Mouse (Mus musculus): ENCODE measurements around the gene Sh3gl2. TPM values are rescaled to one million over a fixed set of nuclear protein-coding genes. Genes with fewer than 3 reads are reported as not detected.

Gene Sh3gl2
- polyA plus RNA-seq, 1 experiment from 2014 or later: 0.03 TPM

DNA sequence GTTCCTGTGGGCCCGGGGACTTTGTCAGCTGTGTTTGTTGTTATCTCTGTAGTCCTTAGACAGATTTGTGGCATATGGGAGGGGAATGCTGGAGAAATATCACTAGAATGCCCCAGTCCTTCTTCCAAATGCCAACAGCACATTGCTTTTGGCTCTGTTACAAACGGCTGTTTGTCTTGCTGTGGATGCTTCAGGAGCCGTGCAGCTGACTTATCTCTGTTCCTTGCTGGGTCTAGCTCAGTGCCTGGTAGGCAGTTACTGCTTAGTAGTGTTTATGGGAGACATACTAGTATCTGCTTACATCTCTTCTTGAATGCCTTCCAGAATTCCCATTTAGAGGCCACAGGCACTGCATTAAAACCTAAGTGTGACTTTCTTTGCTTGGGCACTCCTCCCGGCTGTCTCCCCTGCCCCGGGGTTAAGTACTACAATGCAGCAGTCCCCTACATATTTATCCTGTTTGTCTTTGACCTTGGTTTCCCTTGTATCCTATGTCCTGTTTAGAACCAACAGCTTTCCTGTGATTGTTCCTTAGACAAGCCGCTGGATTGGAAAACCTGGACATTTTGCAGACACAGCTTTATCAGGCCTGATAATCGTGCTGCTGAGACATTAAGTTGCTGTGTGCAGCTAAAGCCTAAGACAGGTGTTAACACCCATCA is 101.1 kb downstream of the Sh3gl2 start:
- TF ChIP-seq CTCF (IDR thresholded peaks at IDR 0.05): no peak
- ChIA-PET POLR2A (no interaction called here), CTCF (no interaction called here)
- ATAC-seq (no peak), DNase-seq (ENCODE audit: low read depth, low spot score) (no peak)
- in situ Hi-C loops (cut with MboI; ENCODE audit: low pct_unique_long_range_greater_than_20kb): no loop called here
- peaks cover 7% of the 10 kb centered on the region for H3K27me3 ChIP-seq

DNA sequence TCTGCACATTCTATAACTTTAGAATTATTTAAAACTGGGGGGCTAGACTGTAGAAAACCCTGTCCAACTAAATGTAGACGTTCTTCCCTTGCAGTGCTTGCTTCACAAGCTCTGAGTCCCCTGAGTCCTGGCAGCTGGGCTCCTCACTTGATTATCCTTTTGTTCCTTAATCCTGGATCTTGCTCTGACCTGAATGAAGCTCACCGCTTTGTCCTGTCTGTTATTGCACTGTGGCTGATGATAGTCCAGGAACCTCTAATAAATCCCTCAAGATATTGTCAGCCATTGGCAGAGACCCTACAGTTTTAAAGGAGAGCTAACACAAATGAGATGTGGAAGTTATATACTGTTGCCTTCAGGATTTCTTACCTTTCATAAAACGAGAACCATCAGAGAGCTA is 114.2 kb downstream of the Sh3gl2 start:
- DNase-seq (ENCODE audit: low read depth, low spot score) (no peak), ATAC-seq (no peak)
- CTCF ChIA-PET: interaction anchor here (1.4 kb wide), 1 partner anchor 10 kb away, joined by 4 read pairs; no protein-coding TSS in a partner anchor
- TF ChIP-seq CTCF (IDR thresholded peaks at IDR 0.05): no peak
- H3K27me3 ChIP-seq: peaks cover 3% of the 10 kb centered on the region
- in situ Hi-C loops (cut with MboI; ENCODE audit: low pct_unique_long_range_greater_than_20kb): no loop called here
- POLR2A ChIA-PET: no interaction called here

DNA sequence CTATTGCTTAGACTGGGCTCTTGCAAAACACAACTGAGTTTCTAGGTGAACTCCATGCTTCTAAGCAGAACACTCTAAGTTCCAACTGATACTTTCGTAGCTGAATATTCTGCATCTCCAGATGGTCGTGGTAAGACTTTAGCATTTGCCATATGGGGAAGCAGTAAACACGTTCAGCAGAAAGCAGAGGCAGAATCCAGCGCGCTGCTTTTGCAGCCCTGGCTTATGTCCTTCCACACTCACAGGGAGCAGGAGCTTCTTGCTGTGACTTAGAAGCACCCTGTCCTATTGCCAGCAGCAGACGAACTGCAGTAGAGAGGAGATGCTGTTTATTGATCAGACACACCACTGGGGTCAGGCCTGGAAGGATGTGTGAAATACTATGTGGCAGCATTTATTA is 120.5 kb downstream of the Sh3gl2 start:
- in situ Hi-C loops (cut with MboI; ENCODE audit: low pct_unique_long_range_greater_than_20kb): no loop called here
- peaks cover 3% of the 10 kb centered on the region for H3K27me3 ChIP-seq
- DNase-seq (ENCODE audit: low read depth, low spot score) (no peak), ATAC-seq (no peak)
- TF ChIP-seq CTCF (IDR thresholded peaks at IDR 0.05): no peak
- ChIA-PET POLR2A (no interaction called here), CTCF (no interaction called here)

DNA sequence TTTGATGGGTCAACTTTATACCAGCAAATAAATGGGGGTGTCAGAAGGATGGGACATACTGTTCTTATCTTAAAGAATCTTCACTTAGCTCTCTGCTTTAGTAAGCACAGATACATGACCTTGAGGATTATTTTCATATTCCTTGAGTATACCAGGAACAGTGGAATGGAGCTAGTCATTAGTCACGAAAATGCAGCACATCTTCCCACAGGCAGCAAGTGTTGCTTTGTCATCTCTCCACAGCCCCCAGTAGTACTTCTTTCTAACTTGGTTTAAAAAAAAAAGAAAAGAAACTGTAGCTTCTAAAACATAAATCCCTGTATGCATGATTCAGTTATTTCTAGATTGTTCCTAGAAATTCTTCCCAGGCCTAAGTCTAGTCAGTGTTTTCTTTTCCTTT is 121.1 kb downstream of the Sh3gl2 start:
- no peak for ATAC-seq
- no peak for TF ChIP-seq CTCF (IDR thresholded peaks at IDR 0.05)
- POLR2A ChIA-PET: no interaction called here

DNA sequence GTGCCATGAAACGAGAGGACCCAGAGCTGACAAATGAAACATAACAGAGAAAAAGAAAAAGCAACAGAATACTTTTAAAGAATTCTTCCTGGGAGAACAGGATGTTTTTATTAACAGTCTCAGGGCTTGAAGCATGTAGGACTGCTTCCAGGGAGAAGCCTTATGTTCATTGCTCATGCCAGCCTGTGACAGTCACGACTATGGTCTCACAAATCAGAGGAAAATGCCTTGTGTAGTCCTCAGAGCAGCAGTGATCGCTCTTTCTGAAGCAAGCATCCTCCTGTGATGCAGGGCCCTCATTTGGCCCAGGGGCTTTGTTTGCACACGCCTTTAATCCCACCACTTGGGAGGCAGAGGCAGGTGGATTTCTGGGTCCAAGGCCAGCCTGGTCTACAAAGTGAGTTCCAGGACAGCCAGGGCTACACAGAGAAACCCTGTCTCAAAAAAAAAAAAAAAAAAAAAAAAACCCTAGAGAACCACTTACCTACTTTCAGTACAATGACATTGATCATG is 129.8 kb downstream of the Sh3gl2 start:
- ATAC-seq (no peak), DNase-seq (ENCODE audit: low read depth, low spot score) (no peak)
- in situ Hi-C loops (cut with MboI; ENCODE audit: low pct_unique_long_range_greater_than_20kb): no loop called here
- CTCF ChIA-PET: no interaction called here
- POLR2A ChIA-PET: no interaction called here
- no peak for TF ChIP-seq CTCF (IDR thresholded peaks at IDR 0.05)
- H3K27me3 ChIP-seq: peaks cover 4% of the 10 kb centered on the region

More for the DNA sequence above, 121.1 kb downstream of the Sh3gl2 start:
- no peak for DNase-seq (ENCODE audit: low read depth, low spot score)
- in situ Hi-C loops (cut with MboI; ENCODE audit: low pct_unique_long_range_greater_than_20kb): no loop called here
- peaks cover 3% of the 10 kb centered on the region for H3K27me3 ChIP-seq
- CTCF ChIA-PET: no interaction called here

DNA sequence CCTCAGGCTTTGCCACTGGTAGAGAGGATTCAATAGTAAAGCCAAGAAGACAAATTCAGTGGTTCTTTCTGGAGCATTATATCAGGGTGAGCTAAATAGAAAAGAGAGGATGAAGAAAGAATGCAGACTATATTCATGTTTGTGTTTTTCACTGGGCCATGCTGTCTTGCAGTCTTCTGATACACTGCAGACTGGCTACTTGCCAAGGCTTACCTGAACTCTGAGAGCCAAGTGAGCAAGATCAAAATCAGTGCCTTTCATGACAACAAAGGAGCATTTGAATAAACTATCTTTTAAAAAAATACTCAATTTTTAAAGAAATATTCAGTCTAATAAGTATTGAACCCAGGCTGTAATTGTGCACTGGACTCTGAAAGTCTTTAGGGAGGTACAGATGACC is 131.4 kb downstream of the Sh3gl2 start:
- ChIA-PET POLR2A (no interaction called here), CTCF (no interaction called here)
- H3K27me3 ChIP-seq: peaks cover 4% of the 10 kb centered on the region
- ATAC-seq (no peak), DNase-seq (ENCODE audit: low read depth, low spot score) (no peak)
- TF ChIP-seq CTCF (IDR thresholded peaks at IDR 0.05): no peak
- in situ Hi-C loops (cut with MboI; ENCODE audit: low pct_unique_long_range_greater_than_20kb): no loop called here

DNA sequence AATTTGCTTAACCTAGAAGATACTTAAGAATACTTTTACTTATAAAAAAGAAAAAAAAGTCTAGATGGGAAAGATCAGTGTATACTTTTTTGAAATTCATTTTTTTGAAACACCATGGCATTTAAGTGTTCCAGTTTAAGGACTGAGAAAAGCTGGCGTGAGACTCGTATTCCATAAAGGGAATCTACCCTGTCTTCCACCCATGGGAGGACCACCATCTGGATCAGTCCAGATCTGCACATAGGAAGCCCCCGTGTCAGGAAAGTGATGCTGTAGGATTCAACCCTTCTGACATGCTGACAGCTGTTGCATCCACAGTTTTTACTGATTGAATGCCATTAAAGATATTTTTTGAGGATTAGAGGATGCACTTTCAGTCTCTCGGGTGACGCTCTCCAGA is 134.2 kb downstream of the Sh3gl2 start:
- DNase-seq (ENCODE audit: low read depth, low spot score) (no peak), ATAC-seq (no peak)
- in situ Hi-C loops (cut with MboI; ENCODE audit: low pct_unique_long_range_greater_than_20kb): no loop called here
- TF ChIP-seq CTCF (IDR thresholded peaks at IDR 0.05): no peak
- H3K27me3 ChIP-seq: peaks cover 4% of the 10 kb centered on the region
- CTCF ChIA-PET: no interaction called here
- POLR2A ChIA-PET: no interaction called here

DNA sequence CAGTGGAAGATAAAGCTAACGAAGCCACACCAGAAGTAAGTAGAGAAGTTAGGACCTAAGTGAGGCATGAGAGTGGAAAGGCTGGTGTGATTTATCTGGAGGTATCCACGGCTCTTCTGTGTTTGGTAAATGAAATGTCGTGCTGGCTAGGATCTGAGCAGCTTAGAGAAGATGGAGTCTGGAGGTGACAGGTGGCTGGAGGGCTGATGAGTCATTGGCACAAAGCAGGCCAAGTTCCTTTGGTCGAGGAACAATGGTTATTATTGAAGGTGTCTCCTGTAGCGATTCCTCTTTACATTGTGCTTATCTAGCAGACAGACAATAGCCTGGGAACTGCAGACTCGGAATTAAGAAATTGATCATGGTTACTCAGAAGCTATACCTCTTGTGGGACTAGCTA is 135.8 kb downstream of the Sh3gl2 start:
- ChIA-PET POLR2A (no interaction called here), CTCF (no interaction called here)
- in situ Hi-C loops (cut with MboI; ENCODE audit: low pct_unique_long_range_greater_than_20kb): no loop called here
- H3K27me3 ChIP-seq: peaks cover 4% of the 10 kb centered on the region
- DNase-seq (ENCODE audit: low read depth, low spot score): no peak
- no peak for TF ChIP-seq CTCF (IDR thresholded peaks at IDR 0.05)
- no peak for ATAC-seq

DNA sequence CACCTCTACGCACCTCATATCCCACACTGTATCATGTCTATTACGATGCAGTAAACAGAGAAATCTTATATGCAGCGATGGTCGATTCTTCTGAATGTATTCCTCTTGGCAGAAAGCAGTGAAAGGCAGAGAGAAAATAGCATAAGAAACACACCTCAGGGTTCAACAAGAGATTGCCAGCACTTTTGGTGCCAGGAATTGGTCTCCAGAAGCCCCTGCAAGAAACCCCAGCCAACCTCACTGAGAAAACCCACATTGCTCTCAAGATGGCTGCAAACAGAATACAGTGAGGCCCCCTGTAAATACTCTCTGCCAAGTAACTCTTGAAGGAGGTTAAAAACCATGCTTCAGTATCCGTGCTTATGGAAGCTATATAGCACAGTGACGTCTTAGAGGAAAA is 141.0 kb downstream of the Sh3gl2 start:
- in situ Hi-C loops (cut with MboI; ENCODE audit: low pct_unique_long_range_greater_than_20kb): no loop called here
- H3K27me3 ChIP-seq: peaks cover 14% of the 10 kb centered on the region
- no peak for ATAC-seq
- no peak for DNase-seq (ENCODE audit: low read depth, low spot score)
- ChIA-PET CTCF (no interaction called here), POLR2A (no interaction called here)
- TF ChIP-seq CTCF (IDR thresholded peaks at IDR 0.05): no peak

DNA sequence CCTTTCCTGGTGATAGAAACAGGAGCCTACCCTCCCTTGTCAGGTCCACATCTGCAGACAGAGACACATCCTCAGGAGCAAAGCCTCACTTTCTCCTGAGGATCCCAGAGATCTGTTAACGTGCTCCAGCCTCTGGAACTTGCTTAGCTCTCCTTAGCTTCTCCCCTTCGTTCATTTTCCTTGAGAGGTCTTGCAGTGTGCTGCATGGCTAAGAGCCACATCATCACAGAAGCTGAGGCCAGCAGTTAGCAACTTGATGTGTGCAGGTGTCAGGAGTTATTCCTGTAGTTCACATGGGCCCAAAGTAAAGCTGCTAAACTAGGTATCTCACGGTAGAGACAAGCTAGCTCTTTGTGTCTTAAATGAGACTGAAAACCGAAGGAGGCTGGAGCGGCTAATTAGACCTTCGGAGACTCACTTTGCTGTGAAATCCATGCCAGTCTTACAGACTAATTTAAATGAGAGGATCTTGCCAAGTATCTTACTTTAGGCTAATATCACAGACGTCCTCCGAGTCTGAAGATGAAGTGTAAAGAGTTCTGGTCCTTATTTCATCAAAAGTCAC is 143.2 kb downstream of the Sh3gl2 start:
- ChIA-PET CTCF (no interaction called here), POLR2A (no interaction called here)
- in situ Hi-C loops (cut with MboI; ENCODE audit: low pct_unique_long_range_greater_than_20kb): no loop called here

DNA sequence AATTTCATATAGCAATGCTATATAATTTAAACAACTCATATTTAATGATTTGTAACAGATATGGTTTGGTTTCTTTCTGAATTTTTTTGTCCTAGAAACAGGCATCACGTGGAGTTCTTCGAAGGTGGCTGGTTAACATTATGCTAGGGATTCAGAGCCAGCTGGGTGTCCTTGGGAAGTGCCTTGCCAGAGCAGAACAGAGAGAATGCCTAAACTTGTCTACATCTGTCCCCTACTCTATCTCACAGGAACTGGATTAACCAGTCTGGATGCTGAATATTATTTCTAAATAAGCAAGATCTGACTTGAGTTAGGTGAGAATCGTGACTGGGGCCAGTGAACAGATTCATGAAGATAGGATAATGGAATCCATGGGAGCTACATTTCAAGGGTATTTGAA is 157.7 kb downstream of the Sh3gl2 start:
- in situ Hi-C loops (cut with MboI; ENCODE audit: low pct_unique_long_range_greater_than_20kb): no loop called here
- ATAC-seq (no peak), DNase-seq (ENCODE audit: low read depth, low spot score) (no peak)
- ChIA-PET CTCF (interaction anchor here (0.9 kb wide), 1 partner anchor 18 kb away, joined by 3 read pairs; no protein-coding TSS in a partner anchor), POLR2A (no interaction called here)
- no peak for TF ChIP-seq CTCF (IDR thresholded peaks at IDR 0.05)
- H3K27me3 ChIP-seq: no peaks in the 10 kb centered on the region

More for the DNA sequence above, 143.2 kb downstream of the Sh3gl2 start:
- DNase-seq (ENCODE audit: low read depth, low spot score) (no peak), ATAC-seq (no peak)
- TF ChIP-seq CTCF (IDR thresholded peaks at IDR 0.05): no peak
- peaks cover 14% of the 10 kb centered on the region for H3K27me3 ChIP-seq

DNA sequence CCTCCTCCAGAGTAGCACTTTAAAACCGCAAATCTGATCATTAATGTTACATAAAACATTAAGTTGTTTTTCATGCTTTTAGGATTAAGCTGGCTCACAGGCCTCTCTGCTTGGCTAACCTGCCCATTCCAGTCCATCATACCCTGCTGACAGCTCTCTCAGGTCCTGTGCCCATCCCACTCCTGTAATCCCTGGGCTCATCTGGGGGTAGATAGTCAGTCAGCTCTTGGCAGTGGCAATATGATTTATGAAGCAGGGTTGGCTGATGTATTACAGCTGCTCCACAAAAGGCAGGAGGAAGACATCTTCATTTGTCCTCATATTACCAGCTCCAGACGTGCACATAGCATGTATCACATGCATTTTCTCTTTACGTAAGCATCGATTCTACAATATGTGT is 158.3 kb downstream of the Sh3gl2 start:
- DNase-seq (ENCODE audit: low read depth, low spot score): no peak
- CTCF ChIA-PET: interaction anchor here (0.9 kb wide), 1 partner anchor 17 kb away, joined by 3 read pairs; no protein-coding TSS in a partner anchor
- in situ Hi-C loops (cut with MboI; ENCODE audit: low pct_unique_long_range_greater_than_20kb): no loop called here
- no peak for ATAC-seq
- peaks cover 3% of the 10 kb centered on the region for H3K27me3 ChIP-seq
- no peak for TF ChIP-seq CTCF (IDR thresholded peaks at IDR 0.05)
- POLR2A ChIA-PET: no interaction called here
